Mouse (Mus musculus): ENCODE measurements around the gene Gmnn.

The Gmnn gene

GRCm38 (mm10) chr13:24761083-24761402, 680 bp downstream of the Gmnn start:
- DNase-seq (ENCODE audit: low read depth, low spot score): no peak

- no peak for DNase-seq (ENCODE audit: low read depth, low spot score)
Measured at GRCm38 (mm10) chr13:24760351-24760870, 1.3 kb downstream of the Gmnn start.

- no peak for DNase-seq (ENCODE audit: low read depth, low spot score)
Measured at GRCm38 (mm10) chr13:24759451-24759850, 2.3 kb downstream of the Gmnn start.

GRCm38 (mm10) chr13:24757820-24758564, 3.7 kb downstream of the Gmnn start:
- DNase-seq (ENCODE audit: low read depth, low spot score): no peak

GRCm38 (mm10) chr13:24756756-24757155, 5.0 kb downstream of the Gmnn start:
- no peak for DNase-seq (ENCODE audit: low read depth, low spot score)

- no peak for DNase-seq (ENCODE audit: low read depth, low spot score)
Measured at GRCm38 (mm10) chr13:24751396-24751795, 10.3 kb downstream of the Gmnn start.

- no peak for DNase-seq (ENCODE audit: low read depth, low spot score)
Measured at GRCm38 (mm10) chr13:24750807-24751206, 10.9 kb downstream of the Gmnn start.

- no peak for DNase-seq (ENCODE audit: low read depth, low spot score)
Measured at GRCm38 (mm10) chr13:24747823-24748222, 13.9 kb downstream of the Gmnn start.

GRCm38 (mm10) chr13:24741028-24741427, 20.7 kb downstream of the Gmnn start, which contains the start of gene Armh2:
Gene Armh2, plus strand, starts transcription at chr13:24741232.
- no peak for DNase-seq (ENCODE audit: low read depth, low spot score)

- no peak for DNase-seq (ENCODE audit: low read depth, low spot score)
Measured at GRCm38 (mm10) chr13:24735608-24736131, 26.1 kb downstream of the Gmnn start.

- no peak for DNase-seq (ENCODE audit: low read depth, low spot score)
Measured at GRCm38 (mm10) chr13:24734502-24734901, 27.2 kb downstream of the Gmnn start.

- DNase-seq (ENCODE audit: low read depth, low spot score): no peak
Measured at GRCm38 (mm10) chr13:24729128-24729527, 32.6 kb downstream of the Gmnn start.

- no peak for DNase-seq (ENCODE audit: low read depth, low spot score)
Measured at GRCm38 (mm10) chr13:24724395-24724759, 37.3 kb downstream of the Gmnn start.

- no peak for DNase-seq (ENCODE audit: low read depth, low spot score)
Measured at GRCm38 (mm10) chr13:24723699-24724394, 37.9 kb downstream of the Gmnn start.

- no peak for DNase-seq (ENCODE audit: low read depth, low spot score)
Measured at GRCm38 (mm10) chr13:24721502-24721901, 40.2 kb downstream of the Gmnn start.

GRCm38 (mm10) chr13:24717677-24718076, 44.0 kb downstream of the Gmnn start:
- no peak for DNase-seq (ENCODE audit: low read depth, low spot score)

- DNase-seq (ENCODE audit: low read depth, low spot score): no peak
Measured at GRCm38 (mm10) chr13:24716441-24716840, 45.3 kb downstream of the Gmnn start.

- DNase-seq (ENCODE audit: low read depth, low spot score): no peak
Measured at GRCm38 (mm10) chr13:24715601-24716000, 46.1 kb downstream of the Gmnn start.

GRCm38 (mm10) chr13:24714360-24714885, 47.3 kb downstream of the Gmnn start:
- DNase-seq (ENCODE audit: low read depth, low spot score): no peak

- DNase-seq (ENCODE audit: low read depth, low spot score): peak; percentile 83
Measured at GRCm38 (mm10) chr13:24713434-24714000, 48.2 kb downstream of the Gmnn start.

- no peak for DNase-seq (ENCODE audit: low read depth, low spot score)
Measured at GRCm38 (mm10) chr13:24712581-24713130, 49.1 kb downstream of the Gmnn start.

- DNase-seq (ENCODE audit: low read depth, low spot score): no peak
Measured at GRCm38 (mm10) chr13:24710968-24711367, 50.8 kb downstream of the Gmnn start.
